Mouse (Mus musculus): ENCODE measurements around the gene Tomm22.
"Not testable (repeated sequence)": the region's sequence is repeated elsewhere in the genome, so short reads cannot be mapped to it uniquely, and the experiment has no call there.

The Tomm22 gene

DNA sequence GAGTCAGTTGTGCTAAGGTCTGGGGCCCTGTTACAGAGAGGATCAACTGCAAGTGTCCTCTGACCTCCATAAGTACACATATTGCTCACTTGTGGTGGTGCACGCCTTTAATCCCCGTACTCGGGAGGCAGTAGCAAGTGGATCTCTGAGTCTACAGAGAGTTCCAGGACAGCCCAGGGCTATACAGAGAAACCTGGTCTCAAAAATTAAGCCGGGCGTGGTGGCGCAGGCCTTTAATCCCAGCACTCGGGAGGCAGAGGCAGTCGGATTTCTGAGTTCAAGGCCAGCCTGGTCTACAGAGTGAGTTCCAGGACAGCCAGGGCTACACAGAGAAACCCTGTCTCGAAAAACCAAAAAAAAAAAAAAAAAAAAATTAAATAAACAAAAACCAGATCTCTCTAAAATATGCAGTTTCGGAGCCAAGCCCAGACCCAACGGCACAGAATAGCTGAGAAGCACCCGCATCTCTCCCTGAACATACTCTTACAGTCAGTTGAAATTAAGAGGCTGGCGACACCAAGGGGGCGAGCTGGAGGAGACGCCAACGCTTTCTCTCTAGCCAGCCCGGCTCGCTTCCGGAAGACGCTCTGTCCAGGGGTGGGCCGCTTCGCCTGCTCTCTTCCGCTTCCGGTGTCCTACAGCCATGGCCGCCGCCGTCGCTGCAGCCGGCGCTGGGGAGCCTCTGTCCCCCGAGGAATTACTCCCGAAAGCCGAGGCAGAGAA is at the start of gene Tomm22:
Gene Tomm22, plus strand, starts transcription at position 613 of the 723 bp plus-strand sequence.
- DNase-seq, result peak; percentile 90

DNA sequence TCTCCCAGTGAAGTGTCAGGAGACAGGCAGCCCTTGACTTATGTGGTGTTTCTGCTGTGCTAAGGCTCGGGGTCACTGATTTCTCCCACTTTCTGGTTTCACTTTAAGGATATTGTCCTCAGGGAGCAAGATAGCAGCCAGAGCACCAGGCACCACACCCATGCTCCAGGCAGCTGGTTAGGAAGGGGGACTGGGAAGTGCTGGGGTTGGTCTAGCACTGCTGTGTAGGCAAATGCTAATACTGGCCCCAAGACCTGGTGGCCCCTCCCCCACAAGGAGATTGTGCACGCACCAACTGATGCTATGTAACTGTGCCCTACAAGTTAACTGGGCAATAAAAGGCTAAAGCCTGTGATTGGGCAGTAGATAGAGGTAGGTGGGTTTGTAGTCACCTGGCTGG is 40.2 kb upstream of the Tomm22 start:
- DNase-seq, result no peak

DNA sequence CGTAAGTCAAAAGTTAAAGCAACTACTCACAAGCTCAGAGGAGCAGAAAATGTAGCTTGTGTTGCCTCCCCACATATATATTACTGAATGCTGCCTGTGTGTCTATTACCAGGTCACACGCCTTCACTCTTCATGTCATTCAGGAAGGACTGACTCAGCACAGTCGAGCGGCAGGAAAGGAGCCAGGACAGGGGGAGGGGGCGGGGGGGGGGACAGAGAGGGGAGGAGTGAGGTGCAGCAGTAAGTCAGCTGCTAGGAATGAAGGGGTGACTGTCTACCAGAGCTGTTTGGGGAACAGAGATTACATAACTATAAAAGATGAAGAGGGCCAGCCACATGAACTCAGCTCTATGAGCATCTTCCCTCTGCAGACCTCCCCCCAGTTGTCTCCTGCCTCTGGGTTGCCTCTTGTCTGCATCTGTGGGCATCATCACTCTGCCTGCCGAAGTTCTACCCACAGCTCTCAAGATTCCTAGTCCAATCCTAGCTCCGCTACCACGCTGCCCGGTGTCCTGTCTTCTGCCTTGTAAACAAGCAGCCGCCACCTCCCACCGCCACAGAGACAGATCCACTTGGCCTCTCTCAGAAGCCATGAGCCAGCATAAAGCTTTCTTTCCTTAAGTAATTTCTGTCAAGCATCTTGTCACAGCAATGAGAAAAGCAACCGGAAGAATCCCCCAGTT is 29.4 kb upstream of the Tomm22 start:
- peak; percentile 28 for DNase-seq

DNA sequence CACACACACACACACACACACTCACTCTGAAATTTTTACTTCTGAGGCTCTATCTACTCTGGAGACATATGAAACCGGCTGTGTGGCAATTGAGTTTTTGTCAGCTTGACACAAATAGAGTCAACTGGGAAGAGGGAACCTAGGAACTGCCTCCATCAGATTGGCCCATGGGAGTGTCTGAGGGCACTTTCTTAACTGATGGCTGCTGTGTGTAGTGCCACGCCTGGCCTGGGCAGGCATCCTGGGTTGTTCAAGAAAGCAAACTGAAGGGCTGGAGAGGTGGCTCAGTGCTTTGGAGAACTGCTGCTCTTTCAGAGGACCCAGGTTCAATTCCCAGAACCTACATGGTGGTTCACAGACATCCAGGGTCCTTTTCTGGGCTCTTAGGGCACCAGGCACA is 25.2 kb upstream of the Tomm22 start:
- no peak for DNase-seq

DNA sequence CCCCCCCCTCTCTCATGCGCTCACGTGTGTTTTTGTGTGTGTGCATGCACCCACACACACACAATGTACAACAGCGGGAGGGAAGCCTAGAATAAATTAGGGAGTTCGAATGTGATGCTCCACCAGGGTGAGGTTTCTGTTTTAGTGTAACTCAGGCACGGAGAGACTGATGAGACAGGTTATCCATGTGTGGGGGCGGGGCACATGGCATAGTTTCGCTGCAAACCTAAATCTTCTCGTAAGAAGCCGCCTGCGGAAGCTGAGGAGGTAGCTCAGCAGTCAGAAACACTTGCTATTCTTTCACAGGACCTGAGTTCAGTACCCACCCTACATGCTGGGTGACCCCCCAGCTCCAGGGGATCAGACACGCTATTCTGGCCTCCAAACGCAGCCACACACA is 22.5 kb upstream of the Tomm22 start:
- DNase-seq, result no peak

DNA sequence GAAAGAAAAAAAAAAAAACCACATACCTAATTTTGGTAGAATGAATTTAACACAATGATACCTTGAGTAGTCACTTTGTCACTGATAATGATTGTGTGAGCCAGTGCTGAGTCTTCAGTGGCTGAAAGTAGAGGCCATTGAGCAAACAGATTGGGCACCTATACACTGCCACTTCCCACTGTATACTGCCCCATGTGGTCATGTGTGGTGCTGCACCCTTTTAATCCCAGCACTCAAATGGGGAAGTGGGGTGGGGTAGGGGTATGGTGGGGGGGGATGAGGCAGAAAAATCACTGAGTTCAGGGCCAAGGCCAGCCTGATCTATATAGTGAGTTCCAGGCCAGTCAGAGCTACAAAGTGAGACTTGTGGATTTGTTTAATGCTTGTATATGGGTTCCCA is 20.1 kb upstream of the Tomm22 start:
- no peak for DNase-seq

DNA sequence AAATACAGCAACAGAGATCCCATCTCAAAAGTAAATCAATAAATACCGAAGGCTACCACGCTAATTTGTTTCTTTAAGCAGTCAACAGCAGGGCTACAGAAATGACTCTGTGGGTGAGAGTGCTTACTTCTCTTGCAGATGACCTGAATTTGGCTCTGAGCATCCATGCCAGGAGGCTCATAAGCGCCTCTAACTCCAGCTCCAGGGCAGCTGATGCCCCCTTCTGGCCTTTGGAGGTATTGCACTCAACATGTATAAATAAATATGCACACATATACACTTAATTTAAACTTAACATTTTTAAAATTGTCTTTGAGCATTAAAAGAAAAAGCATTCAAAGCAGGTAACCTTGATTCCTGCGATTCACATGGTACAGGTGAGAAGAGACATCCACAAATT is 19.2 kb upstream of the Tomm22 start:
- DNase-seq, result no peak

DNA sequence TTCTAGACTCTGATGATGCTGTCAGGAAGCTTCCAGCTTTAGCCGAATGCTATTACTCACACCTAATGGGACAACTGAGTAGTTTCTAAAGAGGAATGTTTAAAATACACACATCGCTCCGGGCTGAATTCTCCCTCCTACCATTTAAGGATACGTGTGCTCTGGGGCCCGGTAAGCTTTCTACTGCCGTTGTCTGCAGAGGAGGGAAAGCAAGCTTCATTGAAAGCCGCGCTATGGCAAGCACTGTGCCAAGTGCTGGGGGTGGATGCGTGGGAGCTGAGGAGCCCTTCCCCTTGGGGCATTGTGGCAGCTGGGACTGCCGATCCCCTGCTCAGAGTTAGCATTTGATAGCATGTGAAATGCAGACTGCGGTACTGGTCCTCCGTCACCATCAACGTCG is 14.2 kb upstream of the Tomm22 start:
- peak; percentile 51 for DNase-seq

DNA sequence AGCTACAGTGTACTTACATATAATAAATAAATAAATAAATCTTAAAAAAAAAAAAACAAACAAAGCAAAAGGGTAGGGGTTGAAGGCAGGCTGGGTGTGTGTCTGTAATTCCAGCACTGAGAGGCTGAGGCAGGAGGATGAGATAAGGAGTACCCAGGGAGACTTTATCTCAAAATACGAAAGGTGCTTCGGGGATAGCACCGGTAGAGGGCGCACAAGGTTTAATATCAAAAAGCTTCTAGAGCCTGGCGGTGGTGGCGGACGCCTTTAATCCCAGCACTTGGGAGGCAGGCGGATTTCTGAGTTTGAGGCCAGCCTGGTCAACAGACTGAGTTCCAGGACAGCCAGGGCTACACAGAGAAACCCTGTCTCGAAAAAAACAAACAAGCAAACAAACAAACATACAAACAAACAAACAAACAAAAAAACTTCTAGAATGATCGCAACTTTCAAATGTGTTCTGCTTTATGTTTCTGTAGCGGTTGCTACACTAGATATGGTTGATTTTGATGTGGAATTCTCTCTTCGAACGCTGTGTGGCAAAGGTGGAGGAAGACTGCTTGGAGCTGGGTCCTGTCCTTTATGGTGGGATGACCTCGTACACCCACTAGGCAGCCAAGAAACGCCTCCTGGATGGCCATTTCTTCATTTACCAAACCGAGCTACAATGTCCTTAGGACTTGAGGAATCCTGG is 12.7 kb upstream of the Tomm22 start:
- DNase-seq, result peak; percentile 70

DNA sequence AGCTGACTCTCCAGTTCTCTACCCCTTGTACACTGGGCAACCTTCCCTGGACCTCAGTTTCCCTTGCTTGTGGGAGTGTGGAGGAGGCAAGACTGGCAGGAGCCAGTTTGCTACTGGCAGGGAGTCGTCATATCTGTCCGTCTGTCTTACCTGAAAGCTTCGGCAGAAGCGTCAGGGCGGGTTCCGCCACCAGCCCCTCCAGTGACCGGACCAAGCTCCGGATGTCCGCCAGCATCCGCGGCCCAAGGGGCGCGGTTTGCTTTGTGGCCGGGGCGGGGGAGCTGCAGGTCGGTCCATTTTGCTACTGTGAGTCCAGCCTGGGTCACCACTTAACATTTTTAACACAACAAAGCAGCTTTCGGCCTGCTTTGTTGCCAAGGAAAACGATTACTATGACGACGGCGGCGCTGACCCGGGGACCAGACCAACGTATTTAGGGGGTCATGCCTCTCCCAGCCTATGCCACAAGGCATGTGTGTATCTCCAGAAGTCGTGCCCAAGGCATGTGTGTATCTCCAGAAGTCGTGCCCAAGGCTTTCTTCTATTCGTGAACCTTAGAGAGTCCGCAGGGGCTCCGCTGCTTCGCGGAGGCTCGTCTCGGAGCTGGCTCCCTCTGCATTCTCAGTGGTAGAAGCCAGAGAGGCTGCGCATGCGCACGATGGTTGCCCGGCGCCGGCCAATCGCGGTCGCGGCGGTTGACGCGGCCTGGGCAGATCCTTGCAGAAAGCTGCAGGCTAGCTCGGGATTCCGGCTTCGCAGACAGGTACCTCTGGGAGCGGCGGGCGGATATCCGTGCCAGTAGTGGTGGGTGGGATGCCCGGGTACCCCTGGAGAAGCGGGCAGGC is 11.9 kb upstream of the Tomm22 start, which contains the start of the genes Fam227a and Cby1:
Gene Fam227a, minus strand, starts transcription at position 426 of the 845 bp plus-strand sequence.
Gene Cby1, plus strand, starts transcription at position 669 of the 845 bp plus-strand sequence.
- DNase-seq, result peak; percentile 97

DNA sequence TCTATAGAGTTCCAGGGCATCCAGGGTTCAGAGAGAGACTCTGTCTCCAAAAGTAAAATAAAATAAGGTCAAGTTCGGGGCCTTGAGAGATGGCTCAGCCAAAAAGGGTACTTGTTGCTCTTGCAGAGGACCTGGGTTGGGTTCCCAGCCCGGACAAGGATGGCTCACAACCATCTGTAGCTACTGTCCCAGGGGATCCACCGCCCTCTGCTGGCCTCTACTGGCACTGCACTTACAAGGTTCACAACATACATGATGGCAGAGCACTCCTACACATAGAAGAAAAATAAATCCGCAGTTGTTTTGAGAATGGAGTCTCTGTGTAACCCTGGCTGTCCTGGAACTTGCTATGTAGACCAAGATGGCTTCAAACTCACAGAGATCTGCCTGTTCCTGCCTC is 8.8 kb upstream of the Tomm22 start:
- no peak for DNase-seq

DNA sequence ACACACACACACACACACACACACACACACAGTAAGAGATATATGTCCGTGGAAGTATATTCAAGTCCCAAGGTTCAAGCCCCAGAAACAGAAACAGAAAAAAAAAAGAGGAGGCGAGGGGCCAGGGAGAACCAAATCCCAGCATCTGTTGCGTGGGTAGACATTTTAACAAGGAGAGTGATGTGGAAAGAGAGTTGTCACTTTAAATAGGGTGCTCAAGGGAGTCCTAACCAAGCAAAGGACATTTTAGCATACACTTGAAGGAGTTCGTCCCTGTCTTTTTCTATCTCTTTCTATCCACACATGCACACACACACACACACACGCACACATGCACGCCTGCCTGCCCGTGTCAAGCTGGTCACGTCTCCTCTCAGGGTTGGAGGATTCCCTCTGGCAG is 6.0 kb upstream of the Tomm22 start:
- DNase-seq, result no peak

DNA sequence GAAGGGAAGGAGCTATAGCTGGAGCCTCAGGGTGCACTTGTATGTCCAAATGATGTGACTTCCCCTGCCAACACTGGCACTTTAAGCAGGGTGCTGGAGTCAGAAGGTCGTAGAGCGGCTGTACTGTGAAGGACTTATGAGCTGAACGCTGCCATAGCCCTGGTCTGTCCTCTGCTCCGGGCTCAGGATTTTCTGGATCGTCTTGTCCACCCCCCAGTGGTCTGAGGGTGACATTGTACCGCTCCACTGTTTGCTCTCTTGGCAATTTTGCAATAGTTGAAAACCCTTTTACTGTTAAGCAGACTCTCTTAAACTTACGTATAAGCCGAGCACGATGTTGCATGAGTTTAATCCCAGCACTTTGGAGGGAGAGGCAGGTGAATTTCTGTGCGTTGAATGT is 1.5 kb upstream of the Tomm22 start:
- no peak for DNase-seq

DNA sequence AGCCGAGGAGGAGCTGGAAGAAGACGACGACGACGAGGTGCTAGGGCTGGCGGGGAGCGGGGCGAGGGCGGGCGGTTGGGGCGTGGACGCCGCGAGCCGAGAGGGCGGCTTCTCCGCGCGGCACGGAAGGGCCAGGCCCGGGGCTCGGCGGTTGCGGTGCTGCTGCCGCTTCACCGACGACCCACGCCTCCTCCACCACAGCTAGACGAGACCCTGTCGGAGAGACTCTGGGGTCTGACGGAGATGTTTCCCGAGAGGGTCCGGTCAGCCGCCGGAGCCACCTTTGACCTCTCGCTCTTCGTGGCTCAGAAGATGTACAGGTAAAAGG is 275 bp downstream of the Tomm22 start:
- DNase-seq, result no peak

DNA sequence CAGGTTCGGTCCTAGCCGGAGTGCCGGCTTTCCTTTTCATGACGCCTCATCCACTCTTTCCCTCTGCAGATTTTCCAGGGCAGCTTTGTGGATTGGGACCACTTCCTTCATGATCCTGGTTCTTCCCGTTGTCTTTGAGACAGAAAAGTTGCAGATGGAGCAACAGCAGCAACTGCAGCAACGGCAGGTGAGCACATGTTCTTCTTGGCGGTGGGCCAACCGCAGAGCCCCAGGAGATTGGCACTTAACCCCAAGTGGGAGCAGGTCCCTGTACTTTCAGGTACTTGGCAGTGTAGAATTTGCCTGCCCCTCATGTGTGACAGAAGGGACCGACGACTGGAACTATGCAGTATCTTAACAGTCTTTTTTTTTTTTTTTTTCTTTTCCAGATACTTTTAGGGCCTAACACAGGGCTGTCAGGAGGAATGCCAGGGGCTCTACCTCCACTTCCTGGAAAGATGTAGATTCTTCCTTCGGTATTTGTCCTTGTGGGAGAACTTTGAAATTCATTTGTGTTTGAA is 1.2 kb downstream of the Tomm22 start:
- not testable (repeated sequence) for DNase-seq

DNA sequence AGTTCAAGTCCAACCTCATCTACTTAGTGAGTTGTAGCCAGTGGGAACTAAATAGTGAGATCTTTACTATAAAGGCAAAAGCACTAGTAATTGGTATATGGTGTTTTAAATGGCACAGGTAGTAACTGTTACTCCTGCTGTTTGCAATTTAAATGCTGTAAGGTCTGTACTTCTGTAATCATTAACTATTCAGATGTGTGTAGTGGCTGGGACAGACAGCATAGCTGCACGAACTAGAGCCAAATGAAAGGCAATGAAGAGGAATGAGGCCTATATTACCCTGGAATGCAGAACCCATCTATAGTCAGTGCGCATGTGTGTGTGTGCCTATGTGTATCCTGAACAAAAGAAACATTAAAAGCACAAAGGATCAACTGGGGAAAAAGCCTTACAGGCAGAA is 7.3 kb downstream of the Tomm22 start:
- DNase-seq, result no peak

DNA sequence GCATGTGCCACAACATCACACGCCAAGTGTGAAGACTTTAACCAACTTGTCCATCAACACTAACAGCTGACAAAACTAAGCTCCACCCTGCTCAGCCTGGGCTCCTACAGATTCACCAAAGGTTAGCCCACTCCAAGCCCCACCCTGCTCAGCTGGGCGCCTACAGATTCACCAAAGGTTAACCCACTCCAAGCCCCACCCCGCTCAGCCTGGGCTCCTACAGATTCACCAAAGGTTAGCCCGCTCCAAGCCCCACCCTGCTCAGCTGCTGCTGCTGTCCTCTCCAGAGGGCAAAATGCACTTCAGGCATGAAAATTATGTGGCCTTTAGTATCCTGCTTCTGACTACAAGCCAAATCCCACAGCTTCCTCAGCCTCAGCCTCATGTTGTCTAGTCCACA is 11.3 kb downstream of the Tomm22 start:
- no peak for DNase-seq

DNA sequence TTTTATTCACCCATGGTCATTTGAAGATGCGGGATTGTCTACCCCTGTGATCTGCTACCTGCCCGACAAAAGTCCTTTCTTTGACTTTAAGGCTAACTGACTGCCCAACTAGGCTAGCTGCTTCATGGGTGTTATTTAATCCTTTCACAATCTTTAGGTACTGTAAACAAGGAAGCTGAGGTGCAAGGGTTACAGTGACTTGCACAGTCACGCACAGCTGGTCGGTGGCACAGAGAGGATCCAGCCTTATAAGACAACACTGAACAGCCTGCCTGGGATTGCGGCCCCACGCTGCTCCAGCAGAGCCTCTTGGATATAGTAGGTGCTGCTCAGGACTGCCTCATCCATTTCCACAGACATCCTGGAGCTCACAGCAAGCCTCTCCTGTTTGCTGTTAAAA is 12.5 kb downstream of the Tomm22 start:
- DNase-seq, result no peak

DNA sequence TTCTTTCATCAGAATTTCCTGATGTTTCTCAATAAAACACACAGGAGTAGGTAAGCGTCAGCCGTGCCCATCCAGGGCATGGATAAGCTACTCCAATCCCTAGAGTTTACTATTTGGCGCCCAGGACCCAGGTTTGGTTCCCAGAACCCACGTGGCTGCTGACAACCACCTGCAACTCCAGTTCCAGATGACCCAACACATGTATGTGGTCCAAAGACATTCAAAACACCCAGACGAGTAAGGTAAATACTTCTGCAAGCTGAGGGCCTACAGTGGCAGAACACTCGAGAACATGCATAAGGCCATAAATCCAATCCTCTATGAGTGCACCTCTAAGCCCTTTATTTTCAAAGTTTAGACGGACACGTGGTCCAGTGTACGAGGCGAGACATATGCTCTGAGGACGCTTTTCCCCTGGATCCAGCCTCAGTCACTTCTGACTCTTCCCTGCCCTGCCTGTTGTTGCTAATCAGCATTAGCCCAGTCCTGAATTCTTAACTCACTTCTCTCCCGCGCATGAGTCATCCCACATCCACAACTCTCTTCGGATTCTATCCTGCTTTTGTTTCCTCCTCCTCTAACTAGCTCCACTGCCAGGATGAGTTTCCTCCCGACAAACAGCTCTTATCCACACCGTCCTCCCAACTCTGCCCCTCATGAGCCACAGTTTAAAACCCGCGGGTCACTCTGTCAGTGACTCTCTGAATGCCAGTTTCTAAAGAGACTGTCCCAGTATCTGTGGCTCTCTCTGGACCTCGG is 13.2 kb downstream of the Tomm22 start:
- peak; percentile 38 for DNase-seq

DNA sequence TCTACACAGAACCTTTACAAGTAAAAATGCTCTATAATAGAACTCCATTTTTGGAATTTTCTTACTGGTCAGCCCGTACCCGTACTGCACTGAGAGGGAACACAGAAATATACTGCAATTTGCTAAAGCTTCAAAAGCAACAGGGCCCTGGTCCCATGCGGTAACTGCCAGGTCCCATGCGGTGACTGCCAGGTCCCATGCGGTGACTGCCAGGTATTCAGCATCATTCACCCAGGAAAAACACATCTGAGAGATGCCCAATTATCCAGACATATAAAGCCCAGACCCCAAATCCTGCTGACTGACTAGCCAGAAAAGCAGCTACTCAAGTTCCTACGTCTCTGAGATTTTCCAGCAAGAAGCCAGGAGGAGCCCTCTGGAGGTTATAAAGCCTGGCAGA is 14.0 kb downstream of the Tomm22 start:
- DNase-seq, result no peak

DNA sequence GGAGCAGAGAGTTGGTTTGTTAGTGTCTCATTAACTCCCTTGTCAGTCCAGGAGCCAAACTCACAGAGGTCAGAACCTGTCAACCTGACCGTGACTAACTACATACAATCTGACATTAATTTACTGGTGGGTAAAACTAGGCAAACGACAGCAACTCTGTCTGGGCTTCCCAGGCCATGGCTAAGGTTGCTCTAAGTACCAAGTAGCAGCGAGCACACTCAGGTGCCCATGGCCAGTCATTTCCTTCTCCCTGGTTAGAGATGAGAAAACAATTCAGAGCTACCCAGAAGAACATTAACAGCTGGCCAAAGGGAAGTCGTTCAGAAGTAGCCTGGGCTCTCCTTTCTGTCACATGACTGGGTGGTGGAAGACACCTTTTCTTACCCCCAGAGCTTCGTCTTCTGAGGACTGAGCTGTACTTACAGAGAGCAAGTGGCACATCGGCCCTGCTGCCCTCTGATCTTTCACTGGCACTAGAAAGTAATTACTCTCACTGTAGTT is 14.5 kb downstream of the Tomm22 start:
- DNase-seq, result no peak
